Mouse (Mus musculus) megakaryocyte, embryonic 14.5 days (primary cell): ENCODE data around the gene Btnl6. TPM values are rescaled to one million over a fixed set of nuclear protein-coding genes. Genes with fewer than 3 reads are reported as not detected.

Source experiments
- H3K27me3 ChIP-seq: replicated peaks from 2 replicates; pipeline ENCODE3; 2012; ENCODE audit warnings: inconsistent platforms
- H3K36me3 ChIP-seq: replicated peaks from 2 replicates; pipeline ENCODE3; 2012; ENCODE audit warnings: low read length, inconsistent platforms, mixed read lengths
- H3K4me1 ChIP-seq: 2 replicates; pipeline ENCODE4 v1.6.1; 2012; ENCODE audit warnings: inconsistent platforms
- H3K4me3 ChIP-seq: replicated peaks from 2 replicates; pipeline ENCODE3; 2012; ENCODE audit warnings: moderate library complexity, mild to moderate bottlenecking, inconsistent platforms
- H3K9me3 ChIP-seq: 2 replicates; pipeline ENCODE4 v1.6.1; 2012; ENCODE audit warnings: inconsistent platforms
- FLI1 ChIP-seq: IDR thresholded peaks from 2 replicates; pipeline ENCODE4 v1.6.1; 2012; ENCODE audit warnings: low read length, inconsistent platforms, mixed read lengths
- GATA1 ChIP-seq: IDR thresholded peaks from 3 replicates; pipeline ENCODE4 v1.6.1; 2012; ENCODE audit warnings: mixed read lengths, low read length, inconsistent platforms, borderline replicate concordance
- polyA plus RNA-seq: library from polyadenylated mRNA; stranded (reverse); fragments of >175 nt; gene quantifications from 2 replicates; pipeline ENCODE4 v1.2.3, GENCODE M21; 2012; ENCODE audit warnings: low replicate concordance; ENCODE audit not compliant: insufficient read depth

The Btnl6 gene
- polyA plus RNA-seq, 1 experiment, result not detected

GRCm38 (mm10) chr17:34459255-34459654 is 57.9 kb downstream of the Btnl6 start:
- H3K27me3 ChIP-seq, result peaks cover 54% of the 10 kb centered on the region

More at GRCm38 (mm10) chr17:34459255-34459654, 57.9 kb downstream of the Btnl6 start:
- H3K9me3 ChIP-seq, result no peaks in the 10 kb centered on the region
- H3K36me3 ChIP-seq, result no peaks in the 10 kb centered on the region
- TF ChIP-seq GATA1 (no peak), FLI1 (no peak)
- H3K4me3 ChIP-seq, result no peak overlapping the region
- peaks cover 17% of the 10 kb centered on the region for H3K4me1 ChIP-seq

Other genes with a start within 250 kb of the Btnl6 start
- gene H2-Aa, start 229.5 kb downstream of the Btnl6 start, polyA plus RNA-seq, result 0.64 TPM in 1 of 2 replicates, not detected in the other
- gene H2-Eb1, start 211.5 kb downstream of the Btnl6 start, polyA plus RNA-seq, result 2.8 TPM in 1 of 2 replicates, not detected in the other
- gene H2-Eb2, start 191.7 kb downstream of the Btnl6 start, polyA plus RNA-seq, result not detected in 2 replicates
- not detected in 2 replicates for gene Btnl2, start 162.5 kb downstream of the Btnl6 start, polyA plus RNA-seq
- gene Btnl1, start 140.2 kb downstream of the Btnl6 start, polyA plus RNA-seq, result not detected in 2 replicates
- not detected in 2 replicates for gene BC051142, start 118.5 kb downstream of the Btnl6 start, polyA plus RNA-seq
- not detected in 2 replicates for gene Btnl4, start 40.0 kb downstream of the Btnl6 start, polyA plus RNA-seq
- 0.43 TPM in 1 of 2 replicates, not detected in the other for gene Notch4, start 46.9 kb upstream of the Btnl6 start, polyA plus RNA-seq
- 402 and 833 TPM in 2 replicates for gene Gpsm3, start 72.5 kb upstream of the Btnl6 start, polyA plus RNA-seq
- 108 and 181 TPM in 2 replicates for gene Pbx2, start 73.9 kb upstream of the Btnl6 start, polyA plus RNA-seq
- gene Ager, start 80.5 kb upstream of the Btnl6 start, polyA plus RNA-seq, result 32.8 and 44.2 TPM in 2 replicates
- 37.8 and 101 TPM in 2 replicates for gene Rnf5, start 86.3 kb upstream of the Btnl6 start, polyA plus RNA-seq
- gene Agpat1, start 86.9 kb upstream of the Btnl6 start, polyA plus RNA-seq, result 165 and 309 TPM in 2 replicates
- gene Egfl8, start 98.6 kb upstream of the Btnl6 start, polyA plus RNA-seq, result 1.9 TPM in 1 of 2 replicates, not detected in the other
- 40.9 and 74.9 TPM in 2 replicates for gene Ppt2, start 111.2 kb upstream of the Btnl6 start, polyA plus RNA-seq
- not detected in 2 replicates for gene Prrt1, start 112.2 kb upstream of the Btnl6 start, polyA plus RNA-seq
- gene Fkbpl, start 127.4 kb upstream of the Btnl6 start, polyA plus RNA-seq, result 6.1 and 22.5 TPM in 2 replicates
- gene Atf6b, start 129.8 kb upstream of the Btnl6 start, polyA plus RNA-seq, result 192 and 427 TPM in 2 replicates
- gene Tnxb, start 153.2 kb upstream of the Btnl6 start, polyA plus RNA-seq, result 0.03 TPM in 1 of 2 replicates, not detected in the other
- 0.06 TPM in 1 of 2 replicates, not detected in the other for gene C4b, start 226.5 kb upstream of the Btnl6 start, polyA plus RNA-seq